Mouse (Mus musculus): ENCODE data around the gene Cops7a.

Gene Cops7a

GRCm38 (mm10) chr6:124918890-124919627 lies 46.3 kb downstream of the Cops7a start:
- DNase-seq (ENCODE audit: low spot score) = no peak

- no peak for DNase-seq (ENCODE audit: low spot score)
These were observed 47.0 kb downstream of the Cops7a start for GRCm38 (mm10) chr6:124918331-124918690.

GRCm38 (mm10) chr6:124917518-124918330 lies 47.6 kb downstream of the Cops7a start:
- DNase-seq (ENCODE audit: low spot score) = no peak

DNA sequence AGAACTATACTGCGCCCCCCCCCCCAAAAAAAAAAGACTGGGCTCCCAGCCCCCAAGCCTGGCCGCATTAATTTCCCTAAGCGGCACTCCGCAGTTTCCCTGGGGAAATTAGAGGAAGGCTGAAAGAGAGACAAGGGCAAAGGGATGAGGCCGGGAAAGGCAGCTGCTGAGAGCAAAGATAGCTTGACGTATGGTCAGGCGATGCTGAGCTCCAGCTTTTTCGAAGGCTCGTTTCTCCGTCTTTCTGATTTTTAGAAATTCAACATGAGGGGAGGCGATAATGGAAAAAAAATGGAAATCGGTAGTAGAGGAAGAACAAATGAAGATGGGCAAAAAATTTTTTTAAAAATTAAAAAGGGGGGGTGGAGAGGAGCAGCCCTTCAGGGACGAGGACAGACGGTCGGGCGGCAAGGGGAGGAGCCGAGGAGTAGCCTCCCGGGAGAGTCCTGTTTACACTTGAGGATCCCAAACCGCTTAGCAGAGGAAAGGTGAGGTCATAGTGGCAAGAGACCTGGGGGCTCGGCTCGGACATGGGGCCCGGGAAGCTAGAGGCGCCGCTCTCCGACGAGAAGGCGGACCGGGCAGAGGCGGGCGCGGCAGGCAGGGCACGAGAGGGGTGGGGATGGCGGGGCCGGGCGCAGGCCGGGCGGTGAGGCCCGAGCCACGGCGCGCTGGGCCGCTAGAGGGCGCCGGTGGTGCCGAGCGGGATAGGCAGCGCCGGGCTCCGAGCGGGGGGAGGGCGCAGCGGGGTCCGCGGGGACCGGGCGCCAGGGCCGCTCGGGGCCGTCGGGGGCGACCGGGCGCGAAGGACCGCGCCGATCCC lies 48.4 kb downstream of the Cops7a start:
- peak; percentile 63 for DNase-seq (ENCODE audit: low spot score)

DNA sequence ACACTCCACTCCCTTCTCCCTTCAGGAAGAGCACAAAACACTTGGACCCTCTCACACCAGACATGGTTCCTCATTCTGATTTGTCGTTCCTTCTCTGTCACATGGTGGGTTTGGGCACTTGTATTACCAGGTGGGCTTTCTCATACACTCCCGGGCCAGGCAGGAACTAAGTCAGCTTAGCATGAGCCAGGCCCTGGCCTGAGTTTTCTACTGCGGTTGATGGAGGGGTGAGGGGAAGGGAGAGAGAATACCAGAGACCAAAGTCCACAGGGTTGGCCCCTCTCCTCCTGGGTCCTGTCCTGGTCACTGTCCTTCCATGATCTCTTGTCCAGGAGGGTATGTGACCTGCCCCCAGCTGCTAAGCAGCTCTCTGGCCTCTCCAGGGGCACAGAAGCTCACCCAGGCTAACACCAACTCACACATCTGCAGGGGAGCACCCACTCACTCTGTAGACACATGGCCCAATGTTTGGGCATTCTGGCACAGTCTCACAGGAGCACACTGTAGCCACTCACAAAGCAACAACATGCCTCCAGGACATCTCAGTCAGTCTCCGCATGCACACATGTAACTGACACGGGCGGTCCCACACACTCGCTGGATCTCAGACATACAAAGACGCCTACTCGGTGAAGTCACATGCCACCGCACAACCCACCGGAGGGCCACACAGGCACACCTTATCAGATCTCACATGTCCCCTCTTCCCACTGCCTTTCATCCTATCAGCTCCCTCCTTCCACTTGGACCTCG lies 49.2 kb downstream of the Cops7a start:
- DNase-seq (ENCODE audit: low spot score) = no peak

DNA sequence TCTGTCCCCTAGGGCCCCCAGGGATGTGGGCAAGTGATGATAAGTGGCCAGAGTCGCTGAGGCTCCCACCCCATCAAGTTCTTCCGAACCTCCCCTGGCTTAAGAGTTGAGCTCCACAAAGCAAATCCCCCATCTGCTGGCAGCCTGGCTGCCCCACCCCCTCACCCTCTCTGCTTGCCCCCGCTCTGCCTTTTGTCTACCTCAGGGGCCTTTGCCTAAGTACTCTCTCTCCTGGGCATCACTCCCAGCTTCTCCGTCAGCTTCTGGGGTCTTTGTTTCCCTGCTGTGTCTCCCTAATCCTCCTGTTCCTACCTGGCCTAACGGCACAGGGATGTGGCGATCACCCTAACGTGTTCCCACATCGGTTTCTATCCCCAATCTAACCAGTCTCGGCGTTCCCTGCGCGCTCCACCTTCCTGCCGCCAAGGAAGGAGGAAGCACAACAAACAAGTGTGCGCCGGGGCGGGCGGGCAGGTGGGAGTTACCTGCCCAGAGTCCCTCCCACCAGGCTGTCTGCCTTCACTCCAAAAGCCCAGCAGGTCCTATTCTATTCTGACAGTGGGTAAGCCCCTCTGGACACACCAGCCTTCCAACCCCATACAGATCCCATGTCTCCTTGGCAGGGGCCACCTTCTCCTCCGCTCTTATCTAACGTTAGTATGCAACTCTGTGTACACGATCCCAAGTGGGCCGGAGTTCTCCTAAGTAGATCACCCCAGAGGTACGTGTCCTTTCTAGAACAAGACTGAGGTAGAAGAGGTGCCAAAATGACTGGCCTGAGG lies 50.0 kb downstream of the Cops7a start:
- DNase-seq (ENCODE audit: low spot score) = no peak

DNA sequence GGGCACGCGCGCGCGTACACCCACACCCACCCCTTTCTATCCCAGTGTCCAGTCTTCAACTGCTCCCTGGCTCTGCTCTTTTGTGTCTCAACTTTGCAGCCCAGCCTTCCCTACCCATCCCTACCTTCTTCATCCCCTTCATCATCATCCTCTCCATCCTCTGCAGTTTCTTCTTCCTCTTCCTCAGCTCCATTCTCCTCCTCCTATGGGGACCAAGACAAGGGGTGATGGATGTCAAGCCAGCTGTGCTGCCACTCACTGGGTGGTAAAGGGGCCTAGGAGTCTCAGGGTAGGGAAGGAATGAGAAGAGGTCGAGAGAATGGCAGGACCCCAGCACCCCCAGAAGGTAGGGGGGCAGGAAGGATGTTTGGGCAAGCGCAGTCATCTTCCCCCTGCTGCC lies 50.8 kb downstream of the Cops7a start:
- no peak for DNase-seq (ENCODE audit: low spot score)

DNA sequence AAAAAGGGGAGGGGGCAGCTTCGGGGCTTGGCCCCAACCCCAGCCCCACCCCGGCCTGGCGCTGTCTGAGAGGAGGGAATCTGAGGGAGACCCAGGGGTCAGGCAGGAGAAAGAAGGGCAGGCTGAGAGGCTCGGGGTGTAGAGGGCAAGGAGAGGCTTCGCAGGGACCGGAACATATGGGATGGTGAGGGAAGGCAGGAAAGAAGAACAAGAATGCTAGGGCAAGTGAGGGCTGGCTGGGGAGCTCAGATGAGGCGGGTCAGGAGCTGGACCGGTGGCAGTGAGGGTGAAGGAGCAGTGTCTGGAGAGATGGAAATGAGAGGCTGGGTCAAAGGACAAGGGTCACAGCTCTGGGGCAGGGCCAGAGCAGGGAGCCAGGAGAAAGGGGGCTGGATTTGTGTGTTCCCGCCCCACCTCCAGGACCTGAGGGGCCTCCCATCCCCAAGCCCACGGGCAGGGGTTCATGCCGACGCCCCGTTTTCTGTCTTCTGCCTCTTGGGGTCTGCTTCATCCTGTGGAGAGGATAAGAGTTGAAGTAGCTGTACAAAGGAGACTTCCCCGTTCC lies 51.5 kb downstream of the Cops7a start:
- no peak for DNase-seq (ENCODE audit: low spot score)

GRCm38 (mm10) chr6:124913214-124913613 lies 52.1 kb downstream of the Cops7a start:
- no peak for DNase-seq (ENCODE audit: low spot score)

- no peak for DNase-seq (ENCODE audit: low spot score)
These were observed 53.7 kb downstream of the Cops7a start, which contains the start of gene Lag3 for GRCm38 (mm10) chr6:124911533-124912218. Gene Lag3, minus strand, starts transcription at chr6:124911705.

- no peak for DNase-seq (ENCODE audit: low spot score)
These were observed 55.3 kb downstream of the Cops7a start for GRCm38 (mm10) chr6:124910032-124910431.

All from c-Kit-positive CD71-positive TER-119-positive erythroid progenitor cells, embryonic 14.5 days (primary cell).